Mouse (Mus musculus) testis, adult 2 months (tissue): ENCODE results near the gene Klf13.

Source experiments
- CTCF ChIP-seq: fragments of 200-500 bp; IDR thresholded peaks from 2 replicates; pipeline ENCODE4 v1.5.1; 2012; ENCODE audit warnings: low read depth, mild to moderate bottlenecking, inconsistent platforms, low read length, moderate library complexity; ENCODE audit not compliant: control insufficient read depth, insufficient read depth, insufficient replicate concordance
- POLR2A ChIP-seq: fragments of 200-500 bp; IDR thresholded peaks from 2 replicates; pipeline ENCODE4 v1.6.1; 2012; ENCODE audit warnings: low read depth, mild to moderate bottlenecking, inconsistent platforms, low read length, moderate library complexity; ENCODE audit not compliant: control insufficient read depth

GRCm38 (mm10) chr7:63894662-63895061, 44.1 kb downstream of the Klf13 start:
- no peak for TF ChIP-seq POLR2A
- TF ChIP-seq CTCF = no peak
